Mouse (Mus musculus) heart, postnatal 14 days (tissue): ENCODE measurements at regions not wholly inside any gene's neighbourhood (a gene's known extent, or its start where the extent isn't known, plus 50 kb on each side); places are given as distances from the start of the nearest gene placed in this dataset.

Experiments used
- DNase-seq, 2 experiments: peaks; one replicate each; pipeline ENCODE4 v3.0.0; 2021 to 2022
- intact Hi-C: fragments of 180-260 bp; cut with DNase I; formaldehyde crosslinking; loops from one replicate; pipeline ENCODE4 v1.15.1; 2025

DNA sequence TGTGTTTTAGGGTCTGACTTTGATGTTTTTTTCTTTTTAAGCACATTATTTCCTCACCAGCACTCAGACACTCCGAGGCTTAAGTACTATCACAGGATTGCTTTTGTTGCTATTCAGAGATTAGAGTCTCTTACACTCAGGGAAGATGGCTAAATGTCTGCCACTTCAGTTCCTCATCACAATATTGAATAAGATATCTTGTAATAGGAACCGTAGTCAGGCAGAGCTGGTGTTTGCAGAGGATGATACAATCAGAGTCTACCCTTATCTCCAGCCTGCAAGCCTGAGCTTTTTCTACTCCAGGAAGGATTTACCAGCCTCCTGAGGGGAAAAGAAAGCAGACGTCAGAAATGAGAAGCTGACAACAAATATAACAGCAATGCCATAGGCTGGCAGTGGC lies 336.3 kb downstream of the Ins1 start:
- intact Hi-C loops: no loop called here
- no peak for DNase-seq

DNA sequence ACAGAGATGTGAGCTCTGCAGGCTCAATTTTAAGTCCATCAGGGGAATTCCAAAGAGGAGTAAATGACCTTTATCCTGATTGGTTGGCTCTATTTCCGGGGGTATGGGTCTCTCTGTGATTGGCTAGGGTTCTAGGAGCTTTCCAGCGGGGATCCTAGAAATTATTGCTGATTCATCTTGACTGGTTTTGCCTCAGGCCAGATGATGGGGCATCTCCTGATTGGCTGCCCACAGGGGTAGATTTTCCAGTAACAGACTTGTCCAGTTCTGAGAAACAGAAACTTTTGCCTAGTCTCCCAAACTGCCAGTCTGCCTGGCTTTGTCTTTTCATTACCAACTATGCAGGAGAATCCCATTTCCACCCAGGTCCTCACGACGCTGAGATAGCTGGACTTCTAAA lies 301.3 kb downstream of the Ins1 start:
- no peak for DNase-seq
- intact Hi-C loops: no loop called here

DNA sequence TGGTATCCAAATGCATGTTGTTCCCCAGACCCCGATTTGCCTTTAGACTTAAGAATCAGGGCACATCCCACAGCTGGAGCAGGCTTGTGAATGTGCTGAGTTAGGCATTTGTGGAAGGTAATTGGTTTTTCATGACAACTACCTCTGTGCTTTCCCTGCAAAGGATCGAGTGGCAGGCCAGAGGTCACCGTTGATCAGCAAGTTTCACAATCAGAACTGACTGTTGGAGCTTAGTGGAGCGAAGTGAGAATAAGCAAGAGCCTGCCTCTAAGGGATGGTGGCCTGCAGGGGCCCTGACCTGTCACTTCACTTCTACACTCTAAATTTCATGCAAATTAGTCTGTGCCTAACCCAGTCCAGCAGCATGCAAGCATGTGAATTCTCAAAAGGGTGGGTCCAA lies 270.7 kb downstream of the Ins1 start:
- intact Hi-C loops: no loop called here

DNA sequence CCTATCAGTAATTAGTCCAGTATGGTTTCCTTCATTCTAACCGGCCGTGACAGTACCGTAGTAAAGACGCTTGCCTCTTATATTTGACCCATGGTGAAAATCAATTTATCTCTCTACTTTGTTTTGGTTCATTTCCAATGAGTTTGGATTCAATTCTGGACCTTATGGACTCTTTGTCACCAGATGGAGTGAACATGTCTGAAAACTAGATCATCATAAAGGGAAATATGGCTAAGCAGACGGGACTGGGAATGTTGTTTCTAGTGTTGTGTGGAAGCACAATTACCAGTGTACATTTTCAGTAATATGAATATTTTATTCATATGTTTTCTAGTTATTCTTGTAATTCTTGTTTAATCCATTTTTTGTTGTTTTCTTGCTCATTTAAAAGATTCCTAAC lies 261.4 kb downstream of the Ins1 start:
- intact Hi-C loops: no loop called here
- no peak for DNase-seq

More for the DNA sequence above, 270.7 kb downstream of the Ins1 start:
- no peak for DNase-seq

DNA sequence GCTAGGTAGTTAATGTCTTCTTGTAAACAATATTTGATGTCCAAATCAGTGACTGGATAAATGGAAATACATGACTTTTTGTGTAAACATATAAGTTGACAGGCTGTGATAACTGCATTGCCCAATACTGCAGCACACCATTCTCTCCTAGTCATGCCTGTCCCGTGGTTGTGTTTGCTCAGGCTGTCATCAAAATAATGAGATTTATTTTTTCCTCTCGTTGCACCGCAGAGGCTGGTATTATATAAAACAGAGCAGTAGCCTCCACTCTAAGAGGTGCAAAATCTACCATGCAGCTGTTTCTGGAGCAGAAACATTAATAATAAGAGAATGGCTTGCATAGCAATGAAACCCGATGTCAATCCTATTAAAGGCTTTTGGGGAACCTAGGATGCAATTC lies 239.2 kb downstream of the Ins1 start:
- intact Hi-C loops: no loop called here
- no peak for DNase-seq
